Comparison of ENCODE assay signal across 12 mouse cellular contexts in the genomic region with DNA sequence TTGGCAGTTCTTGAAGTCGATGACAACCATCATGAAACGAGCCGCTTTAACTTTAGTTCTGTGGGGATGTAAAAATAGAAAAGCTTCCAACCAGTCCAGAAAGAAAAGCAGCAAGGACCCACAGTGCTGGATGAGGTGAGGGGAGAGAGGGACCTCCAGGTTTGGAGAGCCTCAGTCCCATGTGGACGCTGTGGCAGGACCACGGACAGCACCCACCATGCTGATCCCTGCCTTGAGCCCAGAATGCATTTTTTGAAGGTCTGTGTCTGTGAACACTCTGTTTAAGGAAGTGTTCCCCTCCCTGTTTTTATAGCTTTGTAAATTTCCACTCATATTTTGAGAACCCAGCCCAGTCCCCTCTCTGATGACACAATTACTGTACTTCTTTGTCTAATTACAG. TPM values are rescaled to one million over a fixed set of nuclear protein-coding genes. Genes with fewer than 3 reads are reported as not detected.
DNase-seq lines count a peak whose midpoint lies in the region; ATAC-seq and TF ChIP-seq lines count a peak whose summit lies in the region.
"Had no signal": no experiment of that assay in that cellular context is flagged by ENCODE, and none has a peak within 500 bp of the region (broad histone marks: within the 10 kb centered on the region; RNA-seq: fewer than 3 reads in every experiment).

No protein-coding gene starts in this region.

- no peak overlapping the region for H3K4me3 ChIP-seq in midbrain, embryonic 13.5 days (replicated peaks)
- H3K4me3 ChIP-seq in midbrain, embryonic 15.5 days: no peak overlapping the region
- no peak overlapping the region for H3K4me3 ChIP-seq in midbrain, embryonic 14.5 days (replicated peaks; ENCODE audit: low read depth, low read length)
- H3K4me3 ChIP-seq: heart, embryonic 13.5 days; stomach, embryonic 15.5 days had no signal

- TF ChIP-seq POLR2A in brain, embryonic 14.5 days (IDR thresholded peaks at IDR 0.05; ENCODE audit: borderline replicate concordance, extremely low read depth, insufficient read depth, insufficient read length, poor library complexity, severe bottlenecking): no peak

- peaks cover 10% of the 10 kb centered on the region for H3K36me3 ChIP-seq in midbrain, embryonic 13.5 days
- H3K36me3 ChIP-seq in midbrain, embryonic 15.5 days (replicated peaks): no peaks in the 10 kb centered on the region; the same call in 1 of the 2 replicates
- H3K36me3 ChIP-seq in midbrain, embryonic 14.5 days (ENCODE audit: control insufficient read depth, insufficient read depth, low read length): peaks cover 10% of the 10 kb centered on the region; the same call in 1 of the 2 replicates
- H3K36me3 ChIP-seq: G1E; heart, embryonic 13.5 days; stomach, embryonic 15.5 days had no signal

- peaks cover 86% of the 10 kb centered on the region for H3K4me1 ChIP-seq in midbrain, embryonic 13.5 days (replicated peaks)
- peaks cover 75% of the 10 kb centered on the region for H3K4me1 ChIP-seq in midbrain, embryonic 15.5 days
- peaks cover 42% of the 10 kb centered on the region for H3K4me1 ChIP-seq in midbrain, embryonic 14.5 days (ENCODE audit: control insufficient read depth, insufficient read depth, low read length)
- H3K4me1 ChIP-seq: heart, embryonic 13.5 days; stomach, embryonic 15.5 days had no signal

- no peak overlapping the region for H3K4me2 ChIP-seq in midbrain, embryonic 13.5 days (replicated peaks)
- no peak overlapping the region for H3K4me2 ChIP-seq in midbrain, embryonic 15.5 days
- no peak overlapping the region for H3K4me2 ChIP-seq in midbrain, embryonic 14.5 days (ENCODE audit: low read length)
- H3K4me2 ChIP-seq: heart, embryonic 13.5 days; stomach, embryonic 15.5 days had no signal

- WGBS in midbrain, embryonic 13.5 days: 58% methylated on average over 5 of the region's 5 CpGs
- WGBS in midbrain, embryonic 15.5 days: 51% methylated on average over 5 of the region's 5 CpGs
- WGBS in midbrain, embryonic 14.5 days: 67% methylated on average over 5 of the region's 5 CpGs

- H3K27me3 ChIP-seq in midbrain, embryonic 13.5 days: no peaks in the 10 kb centered on the region
- no peaks in the 10 kb centered on the region for H3K27me3 ChIP-seq in midbrain, embryonic 15.5 days (replicated peaks)
- H3K27me3 ChIP-seq in midbrain, embryonic 14.5 days (ENCODE audit: control insufficient read depth, insufficient read depth, low read length): no peaks in the 10 kb centered on the region
- H3K27me3 ChIP-seq: heart, embryonic 13.5 days; stomach, embryonic 15.5 days had no signal

- peak; percentile 35 for DNase-seq in gastrocnemius, postnatal 14 days
- DNase-seq in gastrocnemius, adult 18-20 months (ENCODE audit: low spot score): no peak
- DNase-seq in brain, embryonic 14.5 days (ENCODE audit: low read depth): peak; percentile 10
- DNase-seq in midbrain, embryonic 14.5 days: peak; percentile 16
- no peak for DNase-seq in spleen, adult 12 weeks (ENCODE audit: low spot score)
- DNase-seq in right cerebral cortex, adult 2 months (ENCODE audit: low spot score in 2 of 2): no peak
- DNase-seq: cerebellum, postnatal 14 days had no signal

- ATAC-seq in midbrain, embryonic 13.5 days: no peak
- no peak for ATAC-seq in midbrain, embryonic 15.5 days (replicated peaks)
- no peak for ATAC-seq in midbrain, embryonic 14.5 days (ENCODE audit: low FRiP score, low TSS enrichment)

- 0 out of 2 replicates have a peak overlapping the region, but pooled peaks have one; percentile 28 for H3K27ac ChIP-seq in midbrain, embryonic 13.5 days
- no peak overlapping the region for H3K27ac ChIP-seq in midbrain, embryonic 15.5 days
- H3K27ac ChIP-seq in midbrain, embryonic 14.5 days (replicated peaks; ENCODE audit: low read depth, low read length): no peak overlapping the region
- H3K27ac ChIP-seq: heart, embryonic 13.5 days; stomach, embryonic 15.5 days had no signal

- TF ChIP-seq CTCF in brain, embryonic 14.5 days (IDR thresholded peaks at IDR 0.05; ENCODE audit: borderline replicate concordance, extremely low read depth, insufficient read depth, insufficient read length): no peak

- no peak overlapping the region for H3K9ac ChIP-seq in midbrain, embryonic 13.5 days (replicated peaks)
- no peak overlapping the region for H3K9ac ChIP-seq in midbrain, embryonic 15.5 days
- no peak overlapping the region for H3K9ac ChIP-seq in midbrain, embryonic 14.5 days (replicated peaks; ENCODE audit: low read length)
- H3K9ac ChIP-seq: heart, embryonic 13.5 days; stomach, embryonic 15.5 days had no signal

- no peaks in the 10 kb centered on the region for H3K9me3 ChIP-seq in midbrain, embryonic 13.5 days
- H3K9me3 ChIP-seq in midbrain, embryonic 15.5 days: no peaks in the 10 kb centered on the region
- no peaks in the 10 kb centered on the region for H3K9me3 ChIP-seq in midbrain, embryonic 14.5 days (ENCODE audit: control insufficient read depth, low read length)
- H3K9me3 ChIP-seq: heart, embryonic 13.5 days; stomach, embryonic 15.5 days had no signal

- intact Hi-C loops in gastrocnemius, postnatal 14 days (cut with DNase I; ENCODE audit: low total_unique reads): no loop called here

RNA-seq across cellular contexts. Expression of gene Crmp1, which starts 15.5 kb away (rescaled TPM):
- total RNA-seq in gastrocnemius, postnatal 14 days (2021): 1 to 10 TPM in 1 of 2 experiments, under 1 TPM in 1; 0.58 to 1.0 TPM
- total RNA-seq in gastrocnemius, adult 18-20 months (2021): under 1 TPM; 0.17 to 0.46 TPM
- polyA plus RNA-seq in midbrain, embryonic 13.5 days (2015; fragmentation: Nextera tagmentation; extraction: Ambion mirVana): 711 and 713 TPM in 2 replicates
- polyA plus RNA-seq in midbrain, embryonic 15.5 days (2015; fragmentation: Nextera tagmentation; extraction: Ambion mirVana): 945 and 977 TPM in 2 replicates
- polyA plus RNA-seq in brain, embryonic 14.5 days (2012; rRNA removed): 866 and 1,134 TPM in 2 replicates
- 906 and 957 TPM in 2 replicates for polyA plus RNA-seq in midbrain, embryonic 14.5 days (2014; fragmentation: Nextera tagmentation; extraction: Ambion mirVana)
- total RNA-seq: G1E had no signal
- polyA plus RNA-seq: G1E had no signal

Comparison
In these comparisons a context has a peak if more than half of its experiments do, and no peak if none do; other contexts are left out.
1. DNase-seq: peak in gastrocnemius, postnatal 14 days (single experiment), brain, embryonic 14.5 days (single experiment) and midbrain, embryonic 14.5 days (single experiment); none in gastrocnemius, adult 18-20 months (single experiment), spleen, adult 12 weeks (single experiment) and right cerebral cortex, adult 2 months (0 of 2).